Mouse (Mus musculus): ENCODE measurements at regions not wholly inside any gene's neighbourhood (a gene's known extent, or its start where the extent isn't known, plus 50 kb on each side); places are given as distances from the start of the nearest gene placed in this dataset.

GRCm38 (mm10) chr13:69279647-69280046 is 253.9 kb upstream of the Nsun2 start:
- DNase-seq (ENCODE audit: low spot score in 2 of 2) = no peak

- no peak for DNase-seq (ENCODE audit: low spot score in 2 of 2)
Observed at GRCm38 (mm10) chr13:69294483-69294882, 239.1 kb upstream of the Nsun2 start.

GRCm38 (mm10) chr13:69303316-69303715 is 230.2 kb upstream of the Nsun2 start:
- DNase-seq (ENCODE audit: low spot score in 2 of 2) = no peak

- DNase-seq (ENCODE audit: low spot score in 2 of 2) = no peak
Observed at GRCm38 (mm10) chr13:69330412-69331000, 203.0 kb upstream of the Nsun2 start.

GRCm38 (mm10) chr13:69331537-69332435 is 201.8 kb upstream of the Nsun2 start:
- DNase-seq (ENCODE audit: low spot score in 2 of 2) = no peak

- DNase-seq (ENCODE audit: low spot score in 2 of 2) = no peak
Observed at GRCm38 (mm10) chr13:69343806-69344205, 189.7 kb upstream of the Nsun2 start.

GRCm38 (mm10) chr13:69357435-69357834 is 176.1 kb upstream of the Nsun2 start:
- DNase-seq (ENCODE audit: low spot score in 2 of 2) = no peak

GRCm38 (mm10) chr13:69365880-69366490 is 167.6 kb upstream of the Nsun2 start:
- no peak for DNase-seq (ENCODE audit: low spot score in 2 of 2)

GRCm38 (mm10) chr13:69373101-69373815 is 160.3 kb upstream of the Nsun2 start:
- no peak for DNase-seq (ENCODE audit: low spot score in 2 of 2)

- DNase-seq (ENCODE audit: low spot score in 2 of 2) = no peak
Observed at GRCm38 (mm10) chr13:69373816-69374142, 159.8 kb upstream of the Nsun2 start.

- DNase-seq (ENCODE audit: low spot score in 2 of 2) = no peak
Observed at GRCm38 (mm10) chr13:69380403-69380802, 153.1 kb upstream of the Nsun2 start.

GRCm38 (mm10) chr13:69384767-69385166 is 148.8 kb upstream of the Nsun2 start:
- DNase-seq (ENCODE audit: low spot score in 2 of 2) = no peak

GRCm38 (mm10) chr13:69392917-69393827 is 140.4 kb upstream of the Nsun2 start:
- DNase-seq (ENCODE audit: low spot score in 2 of 2) = no peak

GRCm38 (mm10) chr13:69394544-69394943 is 139.0 kb upstream of the Nsun2 start:
- DNase-seq (ENCODE audit: low spot score in 2 of 2) = no peak

- DNase-seq (ENCODE audit: low spot score in 2 of 2) = no peak
Observed at GRCm38 (mm10) chr13:69410359-69410758, 123.2 kb upstream of the Nsun2 start.

GRCm38 (mm10) chr13:69414813-69415212 is 118.7 kb upstream of the Nsun2 start:
- DNase-seq (ENCODE audit: low spot score in 2 of 2) = no peak

GRCm38 (mm10) chr13:69416726-69417125 is 116.8 kb upstream of the Nsun2 start:
- DNase-seq (ENCODE audit: low spot score in 2 of 2) = no peak

GRCm38 (mm10) chr13:69417855-69418478 is 115.6 kb upstream of the Nsun2 start:
- no peak for DNase-seq (ENCODE audit: low spot score in 2 of 2)

GRCm38 (mm10) chr13:69420166-69420565 is 113.4 kb upstream of the Nsun2 start:
- DNase-seq (ENCODE audit: low spot score in 2 of 2) = no peak

GRCm38 (mm10) chr13:69421966-69422365 is 111.6 kb upstream of the Nsun2 start:
- DNase-seq (ENCODE audit: low spot score in 2 of 2) = no peak
